10 mouse cellular contexts compared by ENCODE assay signal in genomic region chr5:118065516-118066255, GRCm38 (mm10). TPM values are rescaled to one million over a fixed set of nuclear protein-coding genes. Genes with fewer than 3 reads are reported as not detected.
DNase-seq lines count a peak whose midpoint lies in the region; ATAC-seq and TF ChIP-seq lines count a peak whose summit lies in the region.
"Had no signal": no experiment of that assay in that cellular context is flagged by ENCODE, and none has a peak within 500 bp of the region (broad histone marks: within the 10 kb centered on the region; RNA-seq: fewer than 3 reads in every experiment).

No protein-coding gene starts in this region.

- no peak for TF ChIP-seq CTCF in kidney, postnatal 0 days (IDR thresholded peaks at IDR 0.05; ENCODE audit: low read depth)
- no peak for TF ChIP-seq CTCF in left cerebral cortex, adult 2 months (IDR thresholded peaks at IDR 0.05)

- no peak overlapping the region for H3K4me3 ChIP-seq in forebrain, embryonic 16.5 days (replicated peaks; ENCODE audit: low read length)
- H3K4me3 ChIP-seq in forebrain, embryonic 10.5 days: no peak overlapping the region
- no peak overlapping the region for H3K4me3 ChIP-seq in heart, embryonic 13.5 days
- no peak overlapping the region for H3K4me3 ChIP-seq in kidney, postnatal 0 days (replicated peaks; ENCODE audit: low read depth, low read length)
- no peak overlapping the region for H3K4me3 ChIP-seq in left cerebral cortex, adult 2 months
- H3K4me3 ChIP-seq: embryonic facial prominence, embryonic 15.5 days had no signal

- no peak for DNase-seq in forebrain, embryonic 10.5 days (ENCODE audit: extremely low spot score, low spot score)
- DNase-seq in adrenal gland, postnatal 14 days: peak; percentile 76
- DNase-seq in kidney, postnatal 0 days (ENCODE audit: low spot score): no peak
- DNase-seq in gastrocnemius, postnatal 14 days: no peak
- no peak for DNase-seq in left cerebral cortex, adult 2 months (ENCODE audit: extremely low spot score in 1 of 2, low spot score in 2 of 2)
- DNase-seq: layer of hippocampus, postnatal 36 days had no signal

- no peaks in the 10 kb centered on the region for H3K36me3 ChIP-seq in forebrain, embryonic 16.5 days (ENCODE audit: control insufficient read depth, insufficient read depth)
- H3K36me3 ChIP-seq in forebrain, embryonic 10.5 days (replicated peaks): peaks cover 66% of the 10 kb centered on the region
- H3K36me3 ChIP-seq in heart, embryonic 13.5 days: peaks cover 67% of the 10 kb centered on the region
- 0 out of 2 replicates have a peak, but pooled peaks cover 8% of the 10 kb centered on the region for H3K36me3 ChIP-seq in kidney, postnatal 0 days (ENCODE audit: insufficient read depth, low read length)

- no peak for ATAC-seq in forebrain, embryonic 16.5 days
- ATAC-seq in heart, embryonic 13.5 days (ENCODE audit: extremely low read depth, insufficient number of reproducible peaks, low FRiP score, low TSS enrichment): no peak
- ATAC-seq in kidney, postnatal 0 days (replicated peaks; ENCODE audit: low FRiP score, low read depth): peak; percentile 38
- no peak for ATAC-seq in activated CD4-positive, CD25-positive, alpha-beta regulatory T cell, adult 4 months

- intact Hi-C loops in gastrocnemius, postnatal 14 days (cut with DNase I; ENCODE audit: low total_unique reads): no loop called here
- intact Hi-C loops in left cerebral cortex, adult 2 months (cut with DNase I): loop anchor here (5.0 kb wide), 1 partner anchor 38 kb away; the partner anchor contains the start of gene Tesc

- peaks cover 31% of the 10 kb centered on the region for H3K4me1 ChIP-seq in forebrain, embryonic 16.5 days (replicated peaks; ENCODE audit: control insufficient read depth, insufficient read depth, low read length)
- peaks cover 30% of the 10 kb centered on the region for H3K4me1 ChIP-seq in forebrain, embryonic 10.5 days
- peaks cover 50% of the 10 kb centered on the region for H3K4me1 ChIP-seq in heart, embryonic 13.5 days
- no peaks in the 10 kb centered on the region for H3K4me1 ChIP-seq in kidney, postnatal 0 days (replicated peaks; ENCODE audit: insufficient read depth, low read length)

- H3K27ac ChIP-seq in forebrain, embryonic 16.5 days (ENCODE audit: low read length): peak overlapping the region; percentile 25; the same call in 1 of the 2 replicates
- no peak overlapping the region for H3K27ac ChIP-seq in forebrain, embryonic 10.5 days
- H3K27ac ChIP-seq in heart, embryonic 13.5 days (replicated peaks): 0 out of 2 replicates have a peak overlapping the region, but pooled peaks have one; percentile 28
- H3K27ac ChIP-seq in kidney, postnatal 0 days: peak overlapping the region; percentile 93
- H3K27ac ChIP-seq in left cerebral cortex, adult 2 months: no peak overlapping the region
- H3K27ac ChIP-seq: embryonic facial prominence, embryonic 15.5 days had no signal

- H3K27me3 ChIP-seq in forebrain, embryonic 16.5 days (replicated peaks; ENCODE audit: control insufficient read depth, insufficient read depth, low read length): no peaks in the 10 kb centered on the region
- no peaks in the 10 kb centered on the region for H3K27me3 ChIP-seq in forebrain, embryonic 10.5 days (ENCODE audit: poor library complexity, severe bottlenecking)
- H3K27me3 ChIP-seq in heart, embryonic 13.5 days (replicated peaks): no peaks in the 10 kb centered on the region
- H3K27me3 ChIP-seq in kidney, postnatal 0 days (ENCODE audit: insufficient read depth, low read length): no peaks in the 10 kb centered on the region
- H3K27me3 ChIP-seq: embryonic facial prominence, embryonic 15.5 days had no signal

- H3K4me2 ChIP-seq in forebrain, embryonic 16.5 days (ENCODE audit: low read length): no peak overlapping the region
- no peak overlapping the region for H3K4me2 ChIP-seq in heart, embryonic 13.5 days
- H3K4me2 ChIP-seq in kidney, postnatal 0 days (ENCODE audit: low read length): no peak overlapping the region
- H3K4me2 ChIP-seq: embryonic facial prominence, embryonic 15.5 days had no signal

- WGBS in forebrain, embryonic 16.5 days: 72% methylated on average over 19 of the region's 19 CpGs
- whole genome bisulfite sequencing in forebrain, embryonic 10.5 days: 93% methylated on average over 19 of the region's 19 CpGs
- 82% methylated on average over 19 of the region's 19 CpGs for WGBS in heart, embryonic 13.5 days
- WGBS in kidney, postnatal 0 days: 72% methylated on average over 19 of the region's 19 CpGs

- H3K9ac ChIP-seq in forebrain, embryonic 16.5 days (replicated peaks; ENCODE audit: low read depth, low read length): 0 out of 2 replicates have a peak overlapping the region, but pooled peaks have one; percentile 4
- peak overlapping the region; percentile 54; the same call in 1 of the 2 replicates for H3K9ac ChIP-seq in heart, embryonic 13.5 days
- peak overlapping the region; percentile 31; the same call in 1 of the 2 replicates for H3K9ac ChIP-seq in kidney, postnatal 0 days (ENCODE audit: low read depth, low read length)
- H3K9ac ChIP-seq: embryonic facial prominence, embryonic 15.5 days had no signal

- no peaks in the 10 kb centered on the region for H3K9me3 ChIP-seq in forebrain, embryonic 16.5 days (ENCODE audit: control insufficient read depth, low read length)
- no peaks in the 10 kb centered on the region for H3K9me3 ChIP-seq in forebrain, embryonic 10.5 days
- no peaks in the 10 kb centered on the region for H3K9me3 ChIP-seq in heart, embryonic 13.5 days
- no peaks in the 10 kb centered on the region for H3K9me3 ChIP-seq in kidney, postnatal 0 days (replicated peaks; ENCODE audit: low read length)
- H3K9me3 ChIP-seq: embryonic facial prominence, embryonic 15.5 days had no signal

RNA-seq across cellular contexts. Expression of gene Tesc, which starts 38.1 kb away (rescaled TPM):
- polyA plus RNA-seq in forebrain, embryonic 16.5 days (2015; fragmentation: Nextera tagmentation; extraction: Ambion mirVana): 7.7 and 10.3 TPM in 2 replicates
- 0.52 and 0.92 TPM in 2 replicates for polyA plus RNA-seq in forebrain, embryonic 10.5 days (2016; fragmentation: Nextera tagmentation; extraction: Ambion mirVana)
- 78.8 and 80.8 TPM in 2 replicates for total RNA-seq in adrenal gland, postnatal 14 days (2021)
- 17.8 and 20.3 TPM in 2 replicates for polyA plus RNA-seq in heart, embryonic 13.5 days (2015; fragmentation: Nextera tagmentation; extraction: Ambion mirVana)
- polyA plus RNA-seq in kidney, postnatal 0 days (2015; fragmentation: Nextera tagmentation; extraction: Ambion mirVana): 28.3 and 29.4 TPM in 2 replicates
- polyA plus RNA-seq in activated CD4-positive, CD25-positive, alpha-beta regulatory T cell, adult 4 months (2017; shearing (Covaris generic)): 1 to 10 TPM; 6.5 to 7.7 TPM
- total RNA-seq in gastrocnemius, postnatal 14 days (2021): 1 to 10 TPM in 1 of 2 experiments, under 1 TPM in 1; 0.78 to 1.4 TPM
- 10 to 100 TPM; 82.0 to 87.3 TPM for total RNA-seq in left cerebral cortex, adult 2 months (2021)

Comparison
In these comparisons a context has a peak if more than half of its experiments do, and no peak if none do; other contexts are left out.
1. H3K27ac ChIP-seq: peak in forebrain, embryonic 16.5 days (single experiment), heart, embryonic 13.5 days (single experiment) and kidney, postnatal 0 days (single experiment); none in forebrain, embryonic 10.5 days (single experiment) and left cerebral cortex, adult 2 months (single experiment).
2. H3K9ac ChIP-seq: peak in every context shown above with its lines; median percentile 54 in heart, embryonic 13.5 days; 31 in kidney, postnatal 0 days; 4 in forebrain, embryonic 16.5 days.